Mouse (Mus musculus): ENCODE results near the gene Ackr3. TPM values are rescaled to one million over a fixed set of nuclear protein-coding genes. Genes with fewer than 3 reads are reported as not detected.
A peak's percentile ranks its signal among the peaks of the same experiment; 100 is the strongest.

Gene Ackr3
- polyA plus RNA-seq, 1 experiment from 2014 or later, result 8.9 TPM

DNA sequence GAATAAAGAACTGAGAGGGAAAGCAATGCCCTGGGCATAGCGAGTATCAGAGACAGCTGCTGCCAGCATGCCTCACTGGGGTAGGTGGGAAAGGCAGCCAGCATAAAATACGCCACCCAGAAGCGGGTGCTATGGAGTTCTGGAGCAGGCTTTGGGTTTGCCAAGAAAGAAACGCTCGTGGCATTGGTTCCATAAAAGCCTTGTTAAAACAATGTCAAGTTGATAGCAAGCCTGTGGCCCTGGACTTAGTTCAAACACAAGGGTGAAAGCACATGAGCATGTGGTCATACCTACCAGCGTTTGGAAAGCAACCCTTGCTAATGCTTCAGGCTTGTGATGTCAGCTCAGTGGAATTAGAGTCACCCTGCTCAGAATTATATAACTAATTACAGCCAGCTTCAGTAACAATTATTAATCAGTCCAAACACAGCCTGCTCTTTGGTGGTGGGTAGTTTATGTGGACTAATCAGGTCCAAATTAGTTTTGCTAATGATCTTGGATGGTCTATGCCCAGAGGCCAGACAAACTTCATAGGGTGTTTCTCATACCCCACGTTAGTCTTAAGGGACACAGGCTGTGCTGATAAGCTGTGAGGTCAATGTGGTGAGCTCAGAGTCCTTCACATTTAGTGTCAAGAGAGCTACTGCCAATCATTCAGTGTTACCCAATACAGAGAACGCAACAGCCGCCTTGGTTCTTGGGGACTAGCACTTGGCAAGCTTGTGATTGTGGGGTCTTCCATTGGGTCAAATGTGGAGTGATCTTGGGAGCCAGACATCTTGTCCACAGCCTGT is 34.5 kb downstream of the Ackr3 start:
- ATAC-seq, result no peak
- no peak for TF ChIP-seq CTCF (IDR thresholded peaks at IDR 0.05; ENCODE audit: low read depth)
- 80% methylated on average over 9 of the region's 9 CpGs for WGBS
- Histone ChIP-seq H3K36me3 (ENCODE audit: control insufficient read depth, insufficient read depth) (no peaks in the 10 kb centered on the region), H3K4me1 (replicated peaks; ENCODE audit: control insufficient read depth, insufficient read depth, low read length) (no peaks in the 10 kb centered on the region), H3K4me3 (ENCODE audit: low read depth, low read length) (no peak overlapping the region), H3K27ac (ENCODE audit: low read depth, low read length) (no peak overlapping the region), H3K4me2 (replicated peaks; ENCODE audit: low read depth) (no peak overlapping the region), H3K9me3 (ENCODE audit: control insufficient read depth) (no peaks in the 10 kb centered on the region), H3K27me3 (replicated peaks; ENCODE audit: control insufficient read depth, insufficient read depth, low read length) (no peaks in the 10 kb centered on the region), H3K9ac (ENCODE audit: low read depth, low read length) (no peak overlapping the region)

DNA sequence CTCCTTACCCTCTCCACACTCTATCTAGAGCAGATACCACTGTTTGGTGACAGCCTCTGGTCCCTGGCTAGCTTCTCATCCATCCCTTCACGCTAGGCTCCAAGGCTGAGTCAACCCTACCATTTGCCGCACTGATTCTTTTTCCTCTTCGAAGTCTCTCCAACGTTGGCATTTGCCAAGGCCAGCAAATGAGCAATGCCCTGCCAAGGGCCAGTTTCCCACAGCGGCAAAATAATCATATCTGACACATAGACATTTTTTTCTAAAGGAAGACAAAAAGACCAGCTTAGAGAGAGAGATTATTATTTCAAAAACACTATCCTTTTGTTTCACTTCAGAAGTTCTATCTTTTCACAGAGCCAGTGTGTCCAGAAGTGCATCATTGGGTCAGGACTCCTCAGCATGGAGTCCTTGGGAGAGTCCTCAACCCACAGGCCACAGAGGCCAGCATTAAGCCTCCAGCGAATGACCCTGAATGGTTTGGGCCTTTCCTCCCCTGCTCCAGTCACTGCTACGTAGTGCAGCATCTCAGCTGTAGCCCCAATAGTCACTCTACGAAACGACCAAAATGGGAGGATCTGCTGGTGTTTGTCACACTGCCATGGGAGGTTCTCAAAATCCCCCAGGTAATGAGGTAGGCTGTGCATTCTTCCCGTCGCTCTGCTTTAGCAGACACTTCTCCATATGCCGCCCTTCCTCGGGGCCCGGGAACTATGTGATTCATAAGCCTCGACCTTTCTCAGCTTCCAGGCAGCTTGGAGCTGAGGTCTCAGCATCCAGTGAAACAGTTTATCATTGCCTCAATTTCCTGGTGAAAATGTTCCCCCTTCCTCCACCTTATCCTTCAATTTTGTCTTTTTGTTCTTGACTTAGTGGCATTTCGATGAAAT is 35.8 kb downstream of the Ackr3 start:
- no peak overlapping the region for H3K4me3 ChIP-seq (ENCODE audit: low read depth, low read length)
- WGBS, result 87% methylated on average over 16 of the region's 16 CpGs
- ATAC-seq, result no peak
- H3K4me2 ChIP-seq (replicated peaks; ENCODE audit: low read depth), result no peak overlapping the region
- no peak overlapping the region for H3K9ac ChIP-seq (ENCODE audit: low read depth, low read length)
- no peak for TF ChIP-seq CTCF (IDR thresholded peaks at IDR 0.05; ENCODE audit: low read depth)
- no peaks in the 10 kb centered on the region for H3K27me3 ChIP-seq (replicated peaks; ENCODE audit: control insufficient read depth, insufficient read depth, low read length)
- H3K27ac ChIP-seq (ENCODE audit: low read depth, low read length), result no peak overlapping the region
- no peaks in the 10 kb centered on the region for H3K36me3 ChIP-seq (ENCODE audit: control insufficient read depth, insufficient read depth)
- no peaks in the 10 kb centered on the region for H3K9me3 ChIP-seq (ENCODE audit: control insufficient read depth)
- no peaks in the 10 kb centered on the region for H3K4me1 ChIP-seq (replicated peaks; ENCODE audit: control insufficient read depth, insufficient read depth, low read length)

- WGBS, result 64% methylated on average over 4 of the region's 4 CpGs
- Histone ChIP-seq H3K4me3 (ENCODE audit: low read depth, low read length) (no peak overlapping the region), H3K27me3 (replicated peaks; ENCODE audit: control insufficient read depth, insufficient read depth, low read length) (no peaks in the 10 kb centered on the region), H3K36me3 (ENCODE audit: control insufficient read depth, insufficient read depth) (no peaks in the 10 kb centered on the region), H3K9me3 (ENCODE audit: control insufficient read depth) (no peaks in the 10 kb centered on the region), H3K27ac (ENCODE audit: low read depth, low read length) (no peak overlapping the region), H3K4me2 (replicated peaks; ENCODE audit: low read depth) (no peak overlapping the region), H3K4me1 (replicated peaks; ENCODE audit: control insufficient read depth, insufficient read depth, low read length) (no peaks in the 10 kb centered on the region), H3K9ac (ENCODE audit: low read depth, low read length) (no peak overlapping the region)
- no peak for TF ChIP-seq CTCF (IDR thresholded peaks at IDR 0.05; ENCODE audit: low read depth)
- no peak for ATAC-seq
Measured at GRCm38 (mm10) chr1:90240287-90240686, 36.5 kb downstream of the Ackr3 start.

DNA sequence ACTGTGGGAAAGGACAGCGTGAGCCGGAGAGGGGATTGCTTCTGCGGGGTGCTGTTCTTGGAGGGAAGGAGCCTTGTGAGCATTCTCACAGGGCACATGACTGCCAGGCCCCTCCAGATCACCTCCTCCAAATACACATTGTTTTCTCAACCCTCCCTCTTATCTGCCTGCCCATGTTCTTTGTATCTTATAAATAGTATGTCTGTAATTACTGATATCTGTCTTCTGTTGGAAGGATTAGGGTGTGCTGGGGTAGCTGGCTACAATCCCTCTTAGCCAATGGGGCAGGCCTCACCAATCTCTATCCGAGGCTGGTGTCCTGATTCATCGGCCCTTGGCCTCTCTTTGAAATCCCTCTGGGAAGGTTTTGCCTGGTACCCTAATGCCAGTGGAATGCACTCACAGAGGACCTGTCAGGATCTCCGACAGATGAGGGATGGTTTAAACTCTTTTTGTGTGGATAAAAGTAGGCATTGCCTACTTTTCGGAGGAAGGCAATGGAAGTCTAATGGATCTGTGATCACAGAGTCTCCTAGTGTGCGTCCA is 38.7 kb downstream of the Ackr3 start:
- 79% methylated on average over 8 of the region's 8 CpGs for WGBS
- H3K36me3 ChIP-seq (ENCODE audit: control insufficient read depth, insufficient read depth), result no peaks in the 10 kb centered on the region
- H3K27me3 ChIP-seq (replicated peaks; ENCODE audit: control insufficient read depth, insufficient read depth, low read length), result no peaks in the 10 kb centered on the region
- no peak for TF ChIP-seq CTCF (IDR thresholded peaks at IDR 0.05; ENCODE audit: low read depth)
- H3K27ac ChIP-seq (ENCODE audit: low read depth, low read length), result no peak overlapping the region
- no peak overlapping the region for H3K4me2 ChIP-seq (replicated peaks; ENCODE audit: low read depth)
- no peak overlapping the region for H3K4me3 ChIP-seq (ENCODE audit: low read depth, low read length)
- H3K9me3 ChIP-seq (ENCODE audit: control insufficient read depth), result no peaks in the 10 kb centered on the region
- no peak for ATAC-seq
- no peaks in the 10 kb centered on the region for H3K4me1 ChIP-seq (replicated peaks; ENCODE audit: control insufficient read depth, insufficient read depth, low read length)
- H3K9ac ChIP-seq (ENCODE audit: low read depth, low read length), result no peak overlapping the region

DNA sequence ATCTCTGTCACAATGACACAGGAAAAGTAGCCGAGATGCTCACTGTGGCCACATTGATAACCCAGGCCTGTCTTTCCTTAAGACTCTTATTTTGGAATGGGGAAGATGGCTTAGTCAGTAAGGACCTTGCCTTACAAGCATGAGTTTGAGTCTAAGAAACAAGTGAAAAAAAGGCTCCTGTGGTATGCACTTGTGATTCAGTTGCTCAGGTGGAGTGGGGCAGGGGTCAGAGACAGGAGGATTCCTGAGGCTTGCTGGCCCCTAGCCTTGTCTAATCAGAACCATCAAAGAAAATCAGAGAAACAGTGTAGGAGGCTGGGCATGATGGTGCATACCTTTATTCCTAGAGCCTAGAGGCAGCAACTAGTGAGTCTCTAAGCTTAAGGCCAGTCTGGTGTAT is 40.8 kb downstream of the Ackr3 start:
- Histone ChIP-seq H3K27ac (ENCODE audit: low read depth, low read length) (no peak overlapping the region), H3K4me3 (ENCODE audit: low read depth, low read length) (no peak overlapping the region), H3K36me3 (ENCODE audit: control insufficient read depth, insufficient read depth) (no peaks in the 10 kb centered on the region), H3K4me2 (replicated peaks; ENCODE audit: low read depth) (no peak overlapping the region), H3K4me1 (replicated peaks; ENCODE audit: control insufficient read depth, insufficient read depth, low read length) (no peaks in the 10 kb centered on the region), H3K9ac (ENCODE audit: low read depth, low read length) (no peak overlapping the region), H3K27me3 (replicated peaks; ENCODE audit: control insufficient read depth, insufficient read depth, low read length) (no peaks in the 10 kb centered on the region), H3K9me3 (ENCODE audit: control insufficient read depth) (no peaks in the 10 kb centered on the region)
- TF ChIP-seq CTCF (IDR thresholded peaks at IDR 0.05; ENCODE audit: low read depth), result no peak
- no peak for ATAC-seq
- WGBS, result 90% methylated on average over 1 of the region's 1 CpGs

DNA sequence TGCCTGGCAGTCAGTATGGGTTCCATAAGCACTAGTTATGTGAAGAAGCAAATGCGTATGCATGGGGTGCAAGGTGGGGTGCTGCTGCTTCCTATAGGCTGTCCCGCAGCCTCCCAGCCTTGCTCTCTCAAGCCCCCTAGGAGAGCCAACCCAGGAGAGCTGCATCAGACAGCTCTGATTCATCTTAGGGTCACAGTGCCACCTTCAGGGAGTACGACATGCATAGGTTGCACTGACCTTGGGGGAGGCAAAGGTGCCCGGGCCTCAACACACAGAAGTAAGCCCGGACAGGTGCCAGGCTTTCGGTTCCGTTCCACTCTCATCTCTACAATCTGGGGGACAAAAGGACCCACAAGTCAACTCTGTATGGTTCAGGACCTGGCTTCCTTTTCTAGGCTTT is 41.8 kb downstream of the Ackr3 start:
- no peaks in the 10 kb centered on the region for H3K4me1 ChIP-seq (replicated peaks; ENCODE audit: control insufficient read depth, insufficient read depth, low read length)
- H3K9me3 ChIP-seq (ENCODE audit: control insufficient read depth), result no peaks in the 10 kb centered on the region
- H3K36me3 ChIP-seq (ENCODE audit: control insufficient read depth, insufficient read depth), result no peaks in the 10 kb centered on the region
- ATAC-seq, result no peak
- WGBS, result 77% methylated on average over 7 of the region's 7 CpGs
- no peak overlapping the region for H3K4me3 ChIP-seq (ENCODE audit: low read depth, low read length)
- no peak overlapping the region for H3K27ac ChIP-seq (ENCODE audit: low read depth, low read length)
- TF ChIP-seq CTCF (IDR thresholded peaks at IDR 0.05; ENCODE audit: low read depth), result peak; percentile 50
- no peak overlapping the region for H3K9ac ChIP-seq (ENCODE audit: low read depth, low read length)
- no peak overlapping the region for H3K4me2 ChIP-seq (replicated peaks; ENCODE audit: low read depth)
- H3K27me3 ChIP-seq (replicated peaks; ENCODE audit: control insufficient read depth, insufficient read depth, low read length), result no peaks in the 10 kb centered on the region

Measured in intestine, postnatal 0 days (tissue).